8 mouse cellular contexts compared by ENCODE assay signal in genomic region chr17:71102571-71103551, GRCm38 (mm10).
DNase-seq lines count a peak whose midpoint lies in the region; ATAC-seq and TF ChIP-seq lines count a peak whose summit lies in the region.

No protein-coding gene starts in this region.

- H3K27ac ChIP-seq in left cerebral cortex, adult 2 months, result peak overlapping the region; percentile 63; the same call in 1 of the 2 replicates
- H3K27ac ChIP-seq in embryonic facial prominence, embryonic 13.5 days, result peak overlapping the region; percentile 78
- H3K27ac ChIP-seq in kidney, postnatal 0 days, result peak overlapping the region; percentile 27
- no peak overlapping the region for H3K27ac ChIP-seq in midbrain, embryonic 16.5 days (ENCODE audit: low read length)

- peak overlapping the region; percentile 22 for H3K4me2 ChIP-seq in embryonic facial prominence, embryonic 13.5 days
- no peak overlapping the region for H3K4me2 ChIP-seq in kidney, postnatal 0 days (ENCODE audit: low read length)
- peak overlapping the region; percentile 7 for H3K4me2 ChIP-seq in myocyte (ENCODE audit: low read depth)
- no peak overlapping the region for H3K4me2 ChIP-seq in midbrain, embryonic 16.5 days (ENCODE audit: low read length)

- no peak overlapping the region for H3ac ChIP-seq in myocyte (ENCODE audit: control insufficient read depth, insufficient read length)

- no peaks in the 10 kb centered on the region for H3K36me3 ChIP-seq in embryonic facial prominence, embryonic 13.5 days
- H3K36me3 ChIP-seq in kidney, postnatal 0 days (ENCODE audit: insufficient read depth, low read length), result no peaks in the 10 kb centered on the region
- no peaks in the 10 kb centered on the region for H3K36me3 ChIP-seq in myocyte (ENCODE audit: control insufficient read depth, insufficient read depth)
- no peaks in the 10 kb centered on the region for H3K36me3 ChIP-seq in midbrain, embryonic 16.5 days (ENCODE audit: control insufficient read depth, insufficient read depth, low read length)

- no peaks in the 10 kb centered on the region for H3K79me2 ChIP-seq in myocyte (ENCODE audit: control insufficient read depth, insufficient read depth)

- ATAC-seq in embryonic facial prominence, embryonic 13.5 days (ENCODE audit: insufficient number of reproducible peaks, insufficient read depth, low FRiP score, low TSS enrichment, low read depth), result peak; percentile 83
- no peak; the same call in 1 of the 2 replicates for ATAC-seq in kidney, postnatal 0 days (replicated peaks; ENCODE audit: low FRiP score, low read depth)
- ATAC-seq in midbrain, embryonic 16.5 days, result no peak

- H3K9ac ChIP-seq in embryonic facial prominence, embryonic 13.5 days, result no peak overlapping the region
- H3K9ac ChIP-seq in kidney, postnatal 0 days (ENCODE audit: low read depth, low read length), result no peak overlapping the region
- no peak overlapping the region for H3K9ac ChIP-seq in midbrain, embryonic 16.5 days (ENCODE audit: low read depth, low read length)

- 10% methylated on average over 17 of the region's 17 CpGs for WGBS in embryonic facial prominence, embryonic 13.5 days
- WGBS in kidney, postnatal 0 days, result 30% methylated on average over 17 of the region's 17 CpGs
- 54% methylated on average over 17 of the region's 17 CpGs for WGBS in midbrain, embryonic 16.5 days

- no peak for TF ChIP-seq POLR2A in myocyte (IDR thresholded peaks at IDR 0.05; ENCODE audit: insufficient read length, low read depth)

- peak in 1 of 2 experiments; percentile 16 for DNase-seq in left cerebral cortex, adult 2 months (ENCODE audit: extremely low spot score in 1 of 2, low spot score in 2 of 2)
- DNase-seq in left cerebral cortex, postnatal 4 days, result no peak
- no peak for DNase-seq in kidney, postnatal 0 days (ENCODE audit: low spot score)
- no peak for DNase-seq in embryo, embryonic 10 days (ENCODE audit: low spot score)
- no peak for DNase-seq in adrenal gland, adult 2 months

- no peaks in the 10 kb centered on the region for H3K27me3 ChIP-seq in embryonic facial prominence, embryonic 13.5 days
- H3K27me3 ChIP-seq in kidney, postnatal 0 days (ENCODE audit: insufficient read depth, low read length), result no peaks in the 10 kb centered on the region
- no peaks in the 10 kb centered on the region for H3K27me3 ChIP-seq in myocyte (ENCODE audit: control insufficient read depth, insufficient read depth, insufficient read length)
- H3K27me3 ChIP-seq in midbrain, embryonic 16.5 days (ENCODE audit: control insufficient read depth, insufficient read depth, low read depth, low read length), result no peaks in the 10 kb centered on the region

- peaks cover 20% of the 10 kb centered on the region for H3K4me1 ChIP-seq in embryonic facial prominence, embryonic 13.5 days
- H3K4me1 ChIP-seq in kidney, postnatal 0 days (replicated peaks; ENCODE audit: insufficient read depth, low read length), result peaks cover 3% of the 10 kb centered on the region; the same call in 1 of the 2 replicates
- no peaks in the 10 kb centered on the region; the same call in 1 of the 2 replicates for H3K4me1 ChIP-seq in midbrain, embryonic 16.5 days (ENCODE audit: control insufficient read depth, insufficient read depth, low read length)

- H3K9me3 ChIP-seq in embryonic facial prominence, embryonic 13.5 days, result no peaks in the 10 kb centered on the region
- no peaks in the 10 kb centered on the region for H3K9me3 ChIP-seq in kidney, postnatal 0 days (replicated peaks; ENCODE audit: low read length)
- no peaks in the 10 kb centered on the region for H3K9me3 ChIP-seq in midbrain, embryonic 16.5 days (replicated peaks; ENCODE audit: control insufficient read depth, low read length, poor library complexity, severe bottlenecking)

- TF ChIP-seq CTCF in left cerebral cortex, adult 2 months (IDR thresholded peaks at IDR 0.05), result no peak
- no peak for TF ChIP-seq CTCF in kidney, postnatal 0 days (IDR thresholded peaks at IDR 0.05; ENCODE audit: low read depth)

- intact Hi-C loops in left cerebral cortex, adult 2 months (cut with DNase I), result no loop called here
- intact Hi-C loops in left cerebral cortex, postnatal 4 days (cut with DNase I), result no loop called here

- H3K4me3 ChIP-seq in left cerebral cortex, adult 2 months, result no peak overlapping the region
- H3K4me3 ChIP-seq in embryonic facial prominence, embryonic 13.5 days, result no peak overlapping the region
- H3K4me3 ChIP-seq in kidney, postnatal 0 days (replicated peaks; ENCODE audit: low read depth, low read length), result no peak overlapping the region
- no peak overlapping the region for H3K4me3 ChIP-seq in myocyte
- H3K4me3 ChIP-seq in midbrain, embryonic 16.5 days (ENCODE audit: low read depth, low read length), result no peak overlapping the region

TF ChIP-seq in myocyte, 11 proteins besides CTCF, POLR2A, EP300 and RAD21:
- TF ChIP-seq MYOG (IDR thresholded peaks at IDR 0.05; ENCODE audit: control insufficient read depth in 1 of 3, insufficient read depth in 1 of 3, insufficient read length in 2 of 3, low read depth in 2 of 3) (no peak), POLR2AphosphoS2 (IDR thresholded peaks at IDR 0.05; ENCODE audit: insufficient read length, low read depth) (no peak), TCF12 (IDR thresholded peaks at IDR 0.05; ENCODE audit: insufficient read depth, poor library complexity, severe bottlenecking) (no peak), E2F4 (IDR thresholded peaks at IDR 0.05; ENCODE audit: insufficient read depth) (no peak), REST (IDR thresholded peaks at IDR 0.05; ENCODE audit: insufficient read depth, insufficient read length) (no peak), USF1 (IDR thresholded peaks at IDR 0.05; ENCODE audit: low read depth) (no peak), SRF (IDR thresholded peaks at IDR 0.05; ENCODE audit: control insufficient read depth, insufficient read length, low read depth) (no peak), TCF3 (IDR thresholded peaks at IDR 0.05; ENCODE audit: insufficient read length, low read depth) (no peak), CEBPB (IDR thresholded peaks at IDR 0.05; ENCODE audit: insufficient read depth, poor library complexity, severe bottlenecking) (no peak), MAX (IDR thresholded peaks at IDR 0.05; ENCODE audit: low read depth) (no peak), MYOD1 (IDR thresholded peaks at IDR 0.05; ENCODE audit: control insufficient read depth in 1 of 3, insufficient read length in 2 of 3, low read depth in 2 of 3) (no peak)
TF ChIP-seq in myocyte: peak in this region for 0.

Comparison
In these comparisons a context has a peak if more than half of its experiments do, and no peak if none do; other contexts are left out.
1. H3K4me2 ChIP-seq: peak in embryonic facial prominence, embryonic 13.5 days (single experiment) and myocyte (single experiment); none in kidney, postnatal 0 days (single experiment) and midbrain, embryonic 16.5 days (single experiment).